Mouse (Mus musculus): ENCODE measurements around the gene Mkrn2. TPM values are rescaled to one million over a fixed set of nuclear protein-coding genes. Genes with fewer than 3 reads are reported as not detected.
"Not testable (repeated sequence)": the region's sequence is repeated elsewhere in the genome, so short reads cannot be mapped to it uniquely, and the experiment has no call there.

Gene Mkrn2
- total RNA-seq, 1 experiment: 22.0 TPM

GRCm38 (mm10) chr6:115638188-115638587 lies 36.5 kb downstream of the Mkrn2 start:
- H3K27ac ChIP-seq (ENCODE audit: insufficient read depth, low read depth, low read length, poor library complexity, severe bottlenecking); H3K4me1 ChIP-seq (ENCODE audit: control insufficient read depth in 2 of 2, insufficient read depth in 2 of 2, low read length in 2 of 2, poor library complexity in 1 of 2); H3K4me3 ChIP-seq (ENCODE audit: insufficient read depth in 1 of 2, low read depth in 1 of 2, low read length in 2 of 2, poor library complexity in 1 of 2, severe bottlenecking in 1 of 2); in situ Hi-C loops (cut with MboI; ENCODE audit: low sequenced_read_pairs in 2 of 2, unreplicated experiment in 2 of 2); H3K9ac ChIP-seq (ENCODE audit: insufficient read depth, low read depth, low read length, poor library complexity, severe bottlenecking); H3K9me3 ChIP-seq (ENCODE audit: control insufficient read depth, insufficient read depth, low read depth, low read length); DNase-seq (ENCODE audit: low read depth, low spot score): not testable (repeated sequence)
- H3K36me3 ChIP-seq (ENCODE audit: control insufficient read depth, insufficient read depth, low read length, poor library complexity, severe bottlenecking): peaks cover 13% of the 10 kb centered on the region
- peak; percentile 71 for TF ChIP-seq MAFK (IDR thresholded peaks at IDR 0.05; ENCODE audit: insufficient read depth, low read depth, low read length)

- Histone ChIP-seq H3K4me1 (ENCODE audit: control insufficient read depth in 2 of 2, insufficient read depth in 2 of 2, low read length in 2 of 2, poor library complexity in 1 of 2) (peaks cover 0 to under 1% of the 10 kb centered on the region in 2 experiments; a peak in 2 of 4 replicates), H3K27ac (ENCODE audit: insufficient read depth, low read depth, low read length, poor library complexity, severe bottlenecking) (no peak overlapping the region), H3K9ac (ENCODE audit: insufficient read depth, low read depth, low read length, poor library complexity, severe bottlenecking) (no peak overlapping the region), H3K4me3 (ENCODE audit: insufficient read depth in 1 of 2, low read depth in 1 of 2, low read length in 2 of 2, poor library complexity in 1 of 2, severe bottlenecking in 1 of 2) (no peak overlapping the region), H3K9me3 (ENCODE audit: control insufficient read depth, insufficient read depth, low read depth, low read length) (no peaks in the 10 kb centered on the region), H3K36me3 (ENCODE audit: control insufficient read depth, insufficient read depth, low read length, poor library complexity, severe bottlenecking) (peaks cover 4% of the 10 kb centered on the region)
- TF ChIP-seq MAFK (IDR thresholded peaks at IDR 0.05; ENCODE audit: insufficient read depth, low read depth, low read length) (no peak), ZNF384 (IDR thresholded peaks at IDR 0.05; ENCODE audit: low read depth, low read length) (peak; percentile 57; the same call in 1 of the 2 replicates)
- in situ Hi-C loops (cut with MboI; ENCODE audit: low sequenced_read_pairs in 2 of 2, unreplicated experiment in 2 of 2): no loop called here
- no peak for DNase-seq (ENCODE audit: low read depth, low spot score)
These were observed 41.6 kb downstream of the Mkrn2 start for GRCm38 (mm10) chr6:115643315-115643714.

- no peak for TF ChIP-seq MAFK (IDR thresholded peaks at IDR 0.05; ENCODE audit: insufficient read depth, low read depth, low read length)
- no peak for TF ChIP-seq HCFC1 (IDR thresholded peaks at IDR 0.05; ENCODE audit: borderline replicate concordance, insufficient read depth, low read length)
- TF ChIP-seq ZC3H11A (IDR thresholded peaks at IDR 0.05; ENCODE audit: borderline replicate concordance, low read depth, low read length): no peak
- no peak for TF ChIP-seq ZNF384 (IDR thresholded peaks at IDR 0.05; ENCODE audit: low read depth, low read length)
- TF ChIP-seq CHD2 (IDR thresholded peaks at IDR 0.05; ENCODE audit: low read depth, low read length): no peak
- in situ Hi-C loops (cut with MboI; ENCODE audit: low sequenced_read_pairs in 2 of 2, unreplicated experiment in 2 of 2): no loop called here
- H3K4me3 ChIP-seq (ENCODE audit: insufficient read depth in 1 of 2, low read depth in 1 of 2, low read length in 2 of 2, poor library complexity in 1 of 2, severe bottlenecking in 1 of 2): no peak overlapping the region
- no peak overlapping the region for H3K27ac ChIP-seq (ENCODE audit: insufficient read depth, low read depth, low read length, poor library complexity, severe bottlenecking)
- no peak for DNase-seq (ENCODE audit: low read depth, low spot score)
- no peaks in the 10 kb centered on the region for H3K9me3 ChIP-seq (ENCODE audit: control insufficient read depth, insufficient read depth, low read depth, low read length)
- peaks cover 7 to 15% of the 10 kb centered on the region in 2 experiments for H3K4me1 ChIP-seq (ENCODE audit: control insufficient read depth in 2 of 2, insufficient read depth in 2 of 2, low read length in 2 of 2, poor library complexity in 1 of 2)
- no peak overlapping the region for H3K9ac ChIP-seq (ENCODE audit: insufficient read depth, low read depth, low read length, poor library complexity, severe bottlenecking)
- H3K36me3 ChIP-seq (ENCODE audit: control insufficient read depth, insufficient read depth, low read length, poor library complexity, severe bottlenecking): no peaks in the 10 kb centered on the region
These were observed 48.2 kb downstream of the Mkrn2 start for GRCm38 (mm10) chr6:115649792-115650365.

GRCm38 (mm10) chr6:115650476-115651427 lies 49.0 kb downstream of the Mkrn2 start:
- in situ Hi-C loops (cut with MboI; ENCODE audit: low sequenced_read_pairs in 2 of 2, unreplicated experiment in 2 of 2): no loop called here
- no peak overlapping the region for H3K9ac ChIP-seq (ENCODE audit: insufficient read depth, low read depth, low read length, poor library complexity, severe bottlenecking)
- H3K9me3 ChIP-seq (ENCODE audit: control insufficient read depth, insufficient read depth, low read depth, low read length): no peaks in the 10 kb centered on the region
- H3K36me3 ChIP-seq (ENCODE audit: control insufficient read depth, insufficient read depth, low read length, poor library complexity, severe bottlenecking): no peaks in the 10 kb centered on the region
- peak overlapping the region; percentile 4 to 32; a peak in 2 of 4 replicates for H3K4me3 ChIP-seq (ENCODE audit: insufficient read depth in 1 of 2, low read depth in 1 of 2, low read length in 2 of 2, poor library complexity in 1 of 2, severe bottlenecking in 1 of 2)
- H3K27ac ChIP-seq (ENCODE audit: insufficient read depth, low read depth, low read length, poor library complexity, severe bottlenecking): peak overlapping the region; percentile 76; the same call in 1 of the 2 replicates
- TF ChIP-seq CHD2 (IDR thresholded peaks at IDR 0.05; ENCODE audit: low read depth, low read length) (no peak), MAFK (IDR thresholded peaks at IDR 0.05; ENCODE audit: insufficient read depth, low read depth, low read length) (no peak), ZC3H11A (IDR thresholded peaks at IDR 0.05; ENCODE audit: borderline replicate concordance, low read depth, low read length) (no peak), ZNF384 (IDR thresholded peaks at IDR 0.05; ENCODE audit: low read depth, low read length) (no peak), HCFC1 (IDR thresholded peaks at IDR 0.05; ENCODE audit: borderline replicate concordance, insufficient read depth, low read length) (no peak)
- DNase-seq (ENCODE audit: low read depth, low spot score): peak; percentile 75
- H3K4me1 ChIP-seq (ENCODE audit: control insufficient read depth in 2 of 2, insufficient read depth in 2 of 2, low read length in 2 of 2, poor library complexity in 1 of 2): peaks cover 7 to 15% of the 10 kb centered on the region in 2 experiments

Measured in ES-E14 (cell line).